Mouse (Mus musculus): ENCODE measurements at regions not wholly inside any gene's neighbourhood (a gene's known extent, or its start where the extent isn't known, plus 50 kb on each side); places are given as distances from the start of the nearest gene placed in this dataset.

DNA sequence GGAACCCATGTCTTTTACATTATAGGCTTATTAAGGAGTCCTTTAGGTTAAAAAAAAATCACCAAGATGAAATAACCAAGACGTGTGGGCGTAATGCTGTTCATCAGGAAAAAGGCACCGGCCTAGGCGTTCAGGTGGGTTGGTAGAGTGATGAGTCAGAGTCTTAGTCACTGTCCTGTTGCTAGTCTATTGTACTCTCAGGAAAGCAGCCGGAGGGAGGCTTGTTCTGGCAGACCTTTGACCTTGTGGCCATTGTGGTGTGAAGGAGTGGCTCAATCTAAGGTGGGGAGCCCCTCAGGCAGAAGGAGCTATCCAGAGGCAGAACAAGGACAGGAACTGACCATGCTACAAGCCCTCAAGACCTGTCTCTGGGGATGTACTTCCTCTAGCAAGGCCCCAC lies 686.8 kb downstream of the Egfem1 start:
- TF ChIP-seq MYOD1 (IDR thresholded peaks at IDR 0.05; ENCODE audit: control insufficient read depth, insufficient read length, low read depth) (no peak), CTCF (IDR thresholded peaks at IDR 0.05; ENCODE audit: control insufficient read depth, insufficient read depth, insufficient read length) (no peak), FOSL1 (IDR thresholded peaks at IDR 0.05; ENCODE audit: insufficient read depth, low read length, poor library complexity, severe bottlenecking) (no peak)
